Mouse (Mus musculus): ENCODE measurements around the gene Kif2a. TPM values are rescaled to one million over a fixed set of nuclear protein-coding genes. Genes with fewer than 3 reads are reported as not detected.
"Not testable (repeated sequence)": the region's sequence is repeated elsewhere in the genome, so short reads cannot be mapped to it uniquely, and the experiment has no call there.

The Kif2a gene
- polyA plus RNA-seq, 1 experiment from 2014 or later: 10.8 TPM

- 81% methylated on average over 9 of the region's 9 CpGs for WGBS
- Histone ChIP-seq H3K36me3 (peaks cover 15% of the 10 kb centered on the region), H3K9me3 (no peaks in the 10 kb centered on the region), H3K27me3 (ENCODE audit: insufficient read depth, poor library complexity, severe bottlenecking) (no peaks in the 10 kb centered on the region), H3K27ac (no peak overlapping the region), H3K4me3 (no peak overlapping the region), H3K4me1 (peaks cover 11% of the 10 kb centered on the region; the same call in 1 of the 2 replicates)
- DNase-seq (ENCODE audit: low spot score): no peak
These were observed 76.4 kb downstream of the Kif2a start for GRCm38 (mm10) chr13:106945518-106945917.

DNA sequence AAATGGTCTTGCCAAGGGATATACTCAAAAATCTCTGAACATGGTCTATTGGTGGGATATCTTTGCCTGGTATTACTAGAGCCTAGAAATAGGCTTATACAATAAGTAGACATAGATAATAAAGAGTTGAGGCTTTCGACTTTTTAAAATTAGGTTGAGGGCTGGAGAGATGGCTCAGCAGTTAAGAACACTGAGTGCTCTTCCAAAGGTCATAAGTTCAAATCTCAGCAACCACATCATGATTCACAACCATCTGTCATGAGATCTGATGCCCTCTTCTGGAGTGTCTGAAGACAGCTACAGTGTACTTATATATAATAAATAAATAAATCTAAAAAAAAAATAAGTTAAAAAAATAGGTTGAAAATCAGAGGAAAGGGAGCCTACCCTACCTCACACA is 79.2 kb downstream of the Kif2a start:
- H3K27me3 ChIP-seq (ENCODE audit: insufficient read depth, poor library complexity, severe bottlenecking): no peaks in the 10 kb centered on the region
- WGBS: 80% methylated on average over 1 of the region's 1 CpGs
- DNase-seq (ENCODE audit: low spot score): no peak
- H3K4me3 ChIP-seq: no peak overlapping the region
- no peaks in the 10 kb centered on the region for H3K9me3 ChIP-seq
- 0 out of 2 replicates have a peak, but pooled peaks cover 1% of the 10 kb centered on the region for H3K4me1 ChIP-seq
- no peaks in the 10 kb centered on the region for H3K36me3 ChIP-seq
- no peak overlapping the region for H3K27ac ChIP-seq

- H3K9me3 ChIP-seq: no peaks in the 10 kb centered on the region
- WGBS: 26% methylated on average over 7 of the region's 7 CpGs
- no peak overlapping the region for H3K27ac ChIP-seq
- no peaks in the 10 kb centered on the region for H3K27me3 ChIP-seq (ENCODE audit: insufficient read depth, poor library complexity, severe bottlenecking)
- no peaks in the 10 kb centered on the region for H3K4me1 ChIP-seq
- no peaks in the 10 kb centered on the region for H3K36me3 ChIP-seq
- H3K4me3 ChIP-seq: peak overlapping the region; percentile 27; the same call in 1 of the 2 replicates
- no peak for DNase-seq (ENCODE audit: low spot score)
These were observed 80.5 kb downstream of the Kif2a start for GRCm38 (mm10) chr13:106941211-106941976.

DNA sequence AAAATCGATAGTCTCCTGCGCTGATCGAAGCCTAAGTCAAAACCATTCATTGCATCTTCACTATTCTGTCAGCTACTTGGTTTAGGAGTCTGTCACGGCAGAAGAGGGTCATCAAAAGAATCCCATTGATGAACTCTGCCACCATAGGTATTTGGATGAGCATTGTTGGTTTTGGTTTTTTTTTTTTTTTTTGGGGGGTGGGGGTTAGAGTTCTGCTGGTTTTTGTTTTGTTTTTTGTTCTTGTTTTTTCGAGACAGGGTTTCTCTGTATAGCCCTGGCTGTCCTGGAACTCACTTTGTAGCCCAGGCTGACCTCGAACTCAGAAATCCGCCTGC is 84.8 kb downstream of the Kif2a start:
- H3K9me3 ChIP-seq: no peaks in the 10 kb centered on the region
- DNase-seq (ENCODE audit: low spot score): no peak
- peak overlapping the region; percentile 99 for H3K4me3 ChIP-seq
- 27% methylated on average over 7 of the region's 7 CpGs for WGBS
- H3K4me1 ChIP-seq: no peaks in the 10 kb centered on the region; the same call in 1 of the 2 replicates
- no peaks in the 10 kb centered on the region for H3K27me3 ChIP-seq (ENCODE audit: insufficient read depth, poor library complexity, severe bottlenecking)
- H3K36me3 ChIP-seq: no peaks in the 10 kb centered on the region
- peak overlapping the region; percentile 99 for H3K27ac ChIP-seq

DNA sequence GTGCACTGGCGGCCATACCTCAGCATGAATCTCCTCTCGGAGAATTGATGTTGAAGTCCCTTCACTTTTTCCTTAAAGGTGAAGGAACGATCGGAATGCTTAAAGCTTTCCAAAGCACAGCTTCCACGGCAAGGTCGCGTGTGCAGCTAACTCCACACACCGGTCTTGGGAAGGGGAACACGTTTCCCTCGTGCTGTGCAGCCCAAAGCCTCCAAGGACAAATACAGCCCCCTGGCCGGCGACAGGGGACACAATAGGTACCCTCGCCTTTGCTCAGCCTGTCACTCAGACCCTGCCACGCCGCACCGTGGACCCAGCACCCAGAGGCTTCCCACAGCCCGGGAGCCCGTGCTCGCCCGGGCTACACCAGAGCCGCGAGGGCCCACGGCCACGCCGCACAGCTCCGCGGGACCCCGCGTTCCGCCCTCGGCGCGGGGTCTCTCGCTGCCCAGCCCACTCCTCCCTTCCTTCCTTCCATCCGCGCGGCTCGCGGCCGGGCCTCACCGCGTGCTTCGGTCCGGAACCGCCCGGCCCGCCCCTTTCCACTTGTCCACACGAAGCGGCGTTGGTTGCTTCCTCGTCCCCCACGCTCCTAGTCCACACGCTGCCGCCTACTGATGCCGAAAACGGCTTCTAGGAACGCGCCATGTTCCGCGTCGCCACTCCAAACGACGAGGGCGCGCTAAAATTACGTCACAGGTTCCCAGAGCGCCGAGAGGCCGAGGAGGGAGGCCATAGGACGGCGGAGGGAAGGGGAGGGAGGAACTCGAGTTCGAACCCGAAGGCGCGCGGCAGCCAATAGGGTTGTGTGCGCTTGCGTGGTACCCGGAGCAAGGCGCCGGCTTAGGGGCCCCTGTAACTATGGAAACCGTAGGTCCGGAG is 85.4 kb downstream of the Kif2a start, which contains the start of gene Ipo11:
Gene Ipo11 (minus strand): TSS at position 703 of the 882 bp plus-strand sequence.
- Histone ChIP-seq H3K4me1 (no peaks in the 10 kb centered on the region; the same call in 1 of the 2 replicates), H3K4me3 (peak within 1 kb of the TSS; percentile 99), H3K36me3 (no peaks in the 10 kb centered on the region), H3K9me3 (no peaks in the 10 kb centered on the region), H3K27ac (peak within 1 kb of the TSS; percentile 99), H3K27me3 (ENCODE audit: insufficient read depth, poor library complexity, severe bottlenecking) (no peaks in the 10 kb centered on the region)
- under 1% methylated on average over 84 of the region's 84 CpGs for WGBS
- DNase-seq (ENCODE audit: low spot score): peak; percentile 98

DNA sequence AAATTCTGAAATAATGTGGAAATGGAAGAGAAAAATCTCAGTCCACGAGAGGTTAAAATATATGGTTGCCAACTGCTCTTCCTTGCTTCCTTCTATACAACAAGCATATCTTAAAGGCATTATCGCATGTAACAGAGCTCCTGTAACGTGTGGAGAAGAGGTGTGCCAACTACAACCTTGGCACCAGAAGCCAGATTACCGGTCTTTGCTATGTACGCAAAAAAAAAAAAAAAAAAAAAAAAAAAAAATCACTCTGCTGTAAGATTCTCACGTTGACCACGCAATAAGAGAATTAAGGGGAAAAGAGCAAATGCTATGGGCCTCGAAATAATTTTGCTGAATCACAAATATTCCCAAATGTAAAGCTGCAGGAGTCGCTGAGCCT is 86.1 kb downstream of the Kif2a start:
- 6% methylated on average over 9 of the region's 9 CpGs for WGBS

GRCm38 (mm10) chr13:106929201-106929600 is 92.7 kb downstream of the Kif2a start:
- Histone ChIP-seq H3K27me3 (ENCODE audit: insufficient read depth, poor library complexity, severe bottlenecking) (no peaks in the 10 kb centered on the region), H3K9me3 (no peaks in the 10 kb centered on the region), H3K4me1 (no peaks in the 10 kb centered on the region), H3K36me3 (peaks cover 26% of the 10 kb centered on the region), H3K4me3 (no peak overlapping the region), H3K27ac (no peak overlapping the region)
- WGBS: 94% methylated on average over 2 of the region's 2 CpGs
- DNase-seq (ENCODE audit: low spot score): no peak

More for the DNA sequence above, 86.1 kb downstream of the Kif2a start:
- Histone ChIP-seq H3K4me1 (no peaks in the 10 kb centered on the region; the same call in 1 of the 2 replicates), H3K27me3 (ENCODE audit: insufficient read depth, poor library complexity, severe bottlenecking) (no peaks in the 10 kb centered on the region), H3K27ac (peak overlapping the region; percentile 99), H3K9me3 (no peaks in the 10 kb centered on the region), H3K36me3 (no peaks in the 10 kb centered on the region), H3K4me3 (peak overlapping the region; percentile 99)
- DNase-seq (ENCODE audit: low spot score): no peak

GRCm38 (mm10) chr13:106928296-106928695 is 93.6 kb downstream of the Kif2a start:
- 93% methylated on average over 4 of the region's 4 CpGs for WGBS
- no peak for DNase-seq (ENCODE audit: low spot score)
- Histone ChIP-seq H3K4me1 (no peaks in the 10 kb centered on the region), H3K36me3 (peaks cover 33% of the 10 kb centered on the region), H3K4me3 (no peak overlapping the region), H3K27me3 (ENCODE audit: insufficient read depth, poor library complexity, severe bottlenecking) (no peaks in the 10 kb centered on the region), H3K9me3 (no peaks in the 10 kb centered on the region), H3K27ac (no peak overlapping the region)

GRCm38 (mm10) chr13:106925921-106926320 is 96.0 kb downstream of the Kif2a start:
- H3K27ac ChIP-seq; H3K9me3 ChIP-seq; H3K4me3 ChIP-seq; H3K4me1 ChIP-seq; H3K27me3 ChIP-seq (ENCODE audit: insufficient read depth, poor library complexity, severe bottlenecking); DNase-seq (ENCODE audit: low spot score): not testable (repeated sequence)
- 92% methylated on average over 3 of the region's 3 CpGs for WGBS
- H3K36me3 ChIP-seq: peaks cover 53% of the 10 kb centered on the region

DNA sequence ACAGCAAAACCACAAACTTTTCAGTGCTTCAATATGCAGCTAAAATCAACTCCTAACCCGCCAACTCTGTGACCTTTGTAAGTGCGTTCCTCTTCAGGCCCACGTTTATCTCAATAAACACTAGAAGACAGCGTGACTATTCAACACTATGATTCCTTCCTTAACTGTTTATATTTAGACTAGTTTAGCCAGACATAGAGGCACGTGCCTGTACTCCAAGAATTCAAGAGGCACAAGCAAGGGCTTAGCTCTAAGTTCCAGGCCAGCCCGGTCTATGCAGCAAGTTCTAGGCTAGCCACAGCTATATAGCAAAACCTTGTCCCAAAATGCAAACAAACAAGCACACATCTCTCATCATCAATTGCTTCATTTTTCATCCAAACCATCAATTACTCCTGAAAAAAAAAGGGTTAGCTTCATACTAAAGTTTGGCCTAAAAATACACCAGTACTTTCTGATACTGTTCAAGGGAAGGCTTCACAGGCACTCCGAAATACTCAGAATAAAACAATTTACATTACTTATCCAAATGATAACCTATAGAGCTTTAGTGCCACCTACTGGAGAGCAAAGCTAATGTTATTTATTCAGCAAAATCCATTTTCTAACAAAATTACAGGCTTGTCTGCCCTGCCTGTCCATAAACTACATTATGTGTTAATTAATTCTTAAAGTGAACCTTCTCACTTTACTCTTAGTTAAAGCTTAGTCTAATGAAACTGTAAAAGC is 103.4 kb downstream of the Kif2a start:
- H3K9me3 ChIP-seq: no peaks in the 10 kb centered on the region
- WGBS: 61% methylated on average over 7 of the region's 7 CpGs
- no peak overlapping the region for H3K27ac ChIP-seq
- H3K4me1 ChIP-seq: no peaks in the 10 kb centered on the region
- DNase-seq (ENCODE audit: low spot score): no peak
- no peak overlapping the region for H3K4me3 ChIP-seq
- H3K36me3 ChIP-seq: peaks cover 42% of the 10 kb centered on the region
- H3K27me3 ChIP-seq (ENCODE audit: insufficient read depth, poor library complexity, severe bottlenecking): no peaks in the 10 kb centered on the region

GRCm38 (mm10) chr13:106913125-106913736 is 108.7 kb downstream of the Kif2a start:
- peak overlapping the region; percentile 56; the same call in 1 of the 2 replicates for H3K27ac ChIP-seq
- no peaks in the 10 kb centered on the region for H3K27me3 ChIP-seq (ENCODE audit: insufficient read depth, poor library complexity, severe bottlenecking)
- 27% methylated on average over 3 of the region's 3 CpGs for WGBS
- no peak overlapping the region for H3K4me3 ChIP-seq
- no peaks in the 10 kb centered on the region for H3K9me3 ChIP-seq
- H3K36me3 ChIP-seq: peaks cover 25% of the 10 kb centered on the region
- DNase-seq (ENCODE audit: low spot score): peak; percentile 85
- H3K4me1 ChIP-seq: no peaks in the 10 kb centered on the region

GRCm38 (mm10) chr13:106910096-106910495 is 111.8 kb downstream of the Kif2a start:
- H3K4me3 ChIP-seq: no peak overlapping the region
- H3K27ac ChIP-seq: no peak overlapping the region
- no peak for DNase-seq (ENCODE audit: low spot score)
- WGBS: 93% methylated on average over 10 of the region's 10 CpGs
- no peaks in the 10 kb centered on the region for H3K9me3 ChIP-seq
- H3K36me3 ChIP-seq: peaks cover 49% of the 10 kb centered on the region
- H3K4me1 ChIP-seq: no peaks in the 10 kb centered on the region
- no peaks in the 10 kb centered on the region for H3K27me3 ChIP-seq (ENCODE audit: insufficient read depth, poor library complexity, severe bottlenecking)

Data from heart, embryonic 10.5 days (tissue).